Mouse (Mus musculus): Measurements from ENCODE around the gene Ldb2.

DNA sequence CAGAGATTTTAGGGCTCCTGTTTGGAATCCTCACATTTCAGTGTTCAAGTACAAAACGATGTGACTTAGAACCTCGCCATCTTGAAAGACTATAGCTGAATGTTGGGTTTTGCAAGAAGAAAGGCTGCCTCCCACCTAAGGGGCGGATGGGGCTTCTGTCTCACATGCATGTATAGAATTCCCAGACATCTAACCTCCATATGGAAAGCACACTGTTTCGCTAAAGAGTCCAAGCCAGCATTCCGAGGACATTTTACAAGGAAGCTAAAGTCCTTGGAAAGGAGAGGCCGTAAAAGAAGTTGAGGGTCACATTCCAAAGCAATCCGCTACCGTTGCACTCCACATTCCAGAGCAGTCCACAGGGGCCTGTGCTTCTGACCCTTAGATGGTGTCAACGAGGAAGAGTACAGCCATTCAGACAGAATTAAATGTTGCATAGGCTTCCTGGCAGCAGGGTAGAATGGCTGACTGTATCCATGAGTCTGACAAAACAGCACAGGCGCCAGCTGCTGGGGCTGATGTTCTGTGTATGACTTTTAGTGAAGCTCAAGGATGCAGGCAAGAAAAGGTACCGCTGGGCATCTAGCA lies 245.6 kb downstream of the Ldb2 start:
- TF ChIP-seq MYOG (IDR thresholded peaks at IDR 0.05; ENCODE audit: control insufficient read depth, extremely low read depth, insufficient read length) (no peak), CTCF (IDR thresholded peaks at IDR 0.05; ENCODE audit: control insufficient read depth, insufficient read depth, insufficient read length) (no peak), USF1 (IDR thresholded peaks at IDR 0.05; ENCODE audit: low read depth) (no peak), MYOD1 (IDR thresholded peaks at IDR 0.05; ENCODE audit: control insufficient read depth, insufficient read length, low read depth) (no peak), MAX (IDR thresholded peaks at IDR 0.05) (no peak)
